Mouse (Mus musculus): ENCODE results near the gene Gnb5. TPM values are rescaled to one million over a fixed set of nuclear protein-coding genes. Genes with fewer than 3 reads are reported as not detected.

The Gnb5 gene
- 6.7 and 7.5 TPM in 2 replicates for polyA plus RNA-seq (2012; ENCODE audit: insufficient read depth, low replicate concordance)

GRCm38 (mm10) chr9:75306126-75306898 is at the start of gene Gnb5:
Gnb5 (plus strand) TSS chr9:75306288.
- Histone ChIP-seq H3K9me3 (no peaks in the 10 kb centered on the region), H3K36me3 (replicated peaks; ENCODE audit: low read length) (no peaks in the 10 kb centered on the region), H3K27me3 (replicated peaks) (peaks cover 13% of the 10 kb centered on the region), H3K4me3 (replicated peaks) (no peak within 1 kb of the TSS), H3K4me1 (peaks cover 33% of the 10 kb centered on the region)
- no peak for TF ChIP-seq GATA1 (IDR thresholded peaks at IDR 0.05; ENCODE audit: borderline replicate concordance, low read length)
- no peak for TF ChIP-seq FLI1 (IDR thresholded peaks at IDR 0.05; ENCODE audit: low read length)

DNA sequence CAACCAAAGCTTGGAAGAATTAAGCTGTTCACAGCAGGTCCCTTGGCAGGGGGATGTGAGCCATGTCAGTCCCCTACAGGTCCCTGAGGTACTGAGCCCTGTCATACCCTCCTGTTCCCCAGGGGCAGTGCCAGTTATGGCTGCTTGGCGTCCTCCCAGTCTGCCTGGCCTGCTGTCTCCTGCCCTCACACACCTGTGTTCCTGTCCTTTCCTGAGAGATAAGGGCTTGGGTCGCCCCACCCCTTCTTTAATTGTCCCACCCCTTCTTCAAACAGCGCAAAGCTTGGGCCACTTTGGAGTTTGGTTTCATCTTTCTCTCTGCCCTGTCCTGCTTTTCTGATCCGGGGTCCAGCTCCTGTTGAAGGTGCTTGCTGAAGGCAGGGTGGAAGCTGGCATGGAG is 47.3 kb upstream of the Gnb5 start:
- no peak overlapping the region for H3K4me3 ChIP-seq (replicated peaks)
- no peaks in the 10 kb centered on the region for H3K27me3 ChIP-seq (replicated peaks)
- no peaks in the 10 kb centered on the region; the same call in 1 of the 2 replicates for H3K9me3 ChIP-seq
- H3K36me3 ChIP-seq (replicated peaks; ENCODE audit: low read length): peaks cover 6% of the 10 kb centered on the region
- H3K4me1 ChIP-seq: peaks cover 91% of the 10 kb centered on the region
- TF ChIP-seq GATA1 (IDR thresholded peaks at IDR 0.05; ENCODE audit: borderline replicate concordance, low read length) (no peak), FLI1 (IDR thresholded peaks at IDR 0.05; ENCODE audit: low read length) (no peak)

GRCm38 (mm10) chr9:75259656-75260055 is 46.4 kb upstream of the Gnb5 start:
- no peak for TF ChIP-seq FLI1 (IDR thresholded peaks at IDR 0.05; ENCODE audit: low read length)
- H3K27me3 ChIP-seq (replicated peaks): no peaks in the 10 kb centered on the region
- H3K9me3 ChIP-seq: no peaks in the 10 kb centered on the region; the same call in 1 of the 2 replicates
- no peak overlapping the region for H3K4me3 ChIP-seq (replicated peaks)
- H3K4me1 ChIP-seq: peaks cover 91% of the 10 kb centered on the region
- H3K36me3 ChIP-seq (replicated peaks; ENCODE audit: low read length): peaks cover 6% of the 10 kb centered on the region

DNA sequence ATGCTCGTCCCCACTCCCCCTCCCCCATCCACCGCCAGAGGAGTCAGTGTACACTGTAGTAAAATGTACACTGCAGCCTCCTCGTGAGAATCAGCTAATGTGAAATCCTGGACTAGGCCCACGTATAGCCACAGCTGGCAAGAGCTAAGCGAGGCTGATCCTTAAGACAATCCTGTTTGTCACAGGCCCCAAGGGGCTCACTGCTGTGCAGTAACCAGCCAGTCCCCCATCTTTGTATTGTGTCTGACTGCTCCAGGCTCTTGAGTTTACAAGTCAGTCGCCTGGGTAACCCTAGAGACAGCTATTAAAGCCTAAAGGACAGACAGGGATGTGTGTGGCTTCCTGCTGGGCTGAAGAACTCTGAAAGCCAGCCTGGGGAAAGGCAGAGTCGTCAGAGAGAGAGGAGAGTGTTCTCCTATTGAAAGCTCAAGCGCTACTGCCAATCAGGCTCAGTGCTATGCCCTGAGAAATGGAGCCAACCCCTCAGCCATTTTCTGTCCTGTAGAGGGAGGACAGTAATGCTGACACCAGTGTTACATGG is 44.7 kb upstream of the Gnb5 start:
- peaks cover 6% of the 10 kb centered on the region for H3K36me3 ChIP-seq (replicated peaks; ENCODE audit: low read length)
- H3K9me3 ChIP-seq: no peaks in the 10 kb centered on the region; the same call in 1 of the 2 replicates
- peaks cover 88% of the 10 kb centered on the region for H3K4me1 ChIP-seq
- H3K27me3 ChIP-seq (replicated peaks): no peaks in the 10 kb centered on the region
- peak overlapping the region; percentile 82 for H3K4me3 ChIP-seq (replicated peaks)
- TF ChIP-seq GATA1 (IDR thresholded peaks at IDR 0.05; ENCODE audit: borderline replicate concordance, low read length) (no peak), FLI1 (IDR thresholded peaks at IDR 0.05; ENCODE audit: low read length) (no peak)

GRCm38 (mm10) chr9:75262235-75262826 is 43.8 kb upstream of the Gnb5 start:
- H3K4me1 ChIP-seq: peaks cover 88% of the 10 kb centered on the region
- peaks cover 6% of the 10 kb centered on the region for H3K36me3 ChIP-seq (replicated peaks; ENCODE audit: low read length)
- H3K4me3 ChIP-seq (replicated peaks): peak overlapping the region; percentile 82
- no peaks in the 10 kb centered on the region for H3K27me3 ChIP-seq (replicated peaks)
- no peaks in the 10 kb centered on the region; the same call in 1 of the 2 replicates for H3K9me3 ChIP-seq
- TF ChIP-seq GATA1 (IDR thresholded peaks at IDR 0.05; ENCODE audit: borderline replicate concordance, low read length): no peak
- TF ChIP-seq FLI1 (IDR thresholded peaks at IDR 0.05; ENCODE audit: low read length): no peak

GRCm38 (mm10) chr9:75264008-75264718 is 41.9 kb upstream of the Gnb5 start:
- no peak for TF ChIP-seq GATA1 (IDR thresholded peaks at IDR 0.05; ENCODE audit: borderline replicate concordance, low read length)
- H3K27me3 ChIP-seq (replicated peaks): no peaks in the 10 kb centered on the region
- no peak overlapping the region for H3K4me3 ChIP-seq (replicated peaks)
- H3K36me3 ChIP-seq (replicated peaks; ENCODE audit: low read length): peaks cover 4% of the 10 kb centered on the region
- no peaks in the 10 kb centered on the region; the same call in 1 of the 2 replicates for H3K9me3 ChIP-seq
- H3K4me1 ChIP-seq: peaks cover 84% of the 10 kb centered on the region

- H3K27me3 ChIP-seq (replicated peaks): peaks cover 2% of the 10 kb centered on the region
- H3K36me3 ChIP-seq (replicated peaks; ENCODE audit: low read length): peaks cover 5% of the 10 kb centered on the region
- H3K9me3 ChIP-seq: peaks cover 12% of the 10 kb centered on the region
- H3K4me1 ChIP-seq: peaks cover 82% of the 10 kb centered on the region
- H3K4me3 ChIP-seq (replicated peaks): peak overlapping the region; percentile 38
- TF ChIP-seq FLI1 (IDR thresholded peaks at IDR 0.05; ENCODE audit: low read length) (no peak), GATA1 (IDR thresholded peaks at IDR 0.05; ENCODE audit: borderline replicate concordance, low read length) (no peak)
Observed at GRCm38 (mm10) chr9:75267147-75267546, 38.9 kb upstream of the Gnb5 start.

GRCm38 (mm10) chr9:75270382-75270781 is 35.7 kb upstream of the Gnb5 start:
- H3K27me3 ChIP-seq (replicated peaks): peaks cover 6% of the 10 kb centered on the region
- TF ChIP-seq FLI1 (IDR thresholded peaks at IDR 0.05; ENCODE audit: low read length) (no peak), GATA1 (IDR thresholded peaks at IDR 0.05; ENCODE audit: borderline replicate concordance, low read length) (no peak)
- peaks cover 17% of the 10 kb centered on the region for H3K9me3 ChIP-seq
- H3K4me1 ChIP-seq: peaks cover 57% of the 10 kb centered on the region
- no peak overlapping the region for H3K4me3 ChIP-seq (replicated peaks)
- H3K36me3 ChIP-seq (replicated peaks; ENCODE audit: low read length): peaks cover 9% of the 10 kb centered on the region

GRCm38 (mm10) chr9:75271539-75271938 is 34.5 kb upstream of the Gnb5 start:
- Histone ChIP-seq H3K9me3 (peaks cover 17% of the 10 kb centered on the region), H3K36me3 (replicated peaks; ENCODE audit: low read length) (peaks cover 9% of the 10 kb centered on the region), H3K27me3 (replicated peaks) (peaks cover 15% of the 10 kb centered on the region), H3K4me1 (peaks cover 48% of the 10 kb centered on the region), H3K4me3 (replicated peaks) (no peak overlapping the region)
- TF ChIP-seq FLI1 (IDR thresholded peaks at IDR 0.05; ENCODE audit: low read length) (no peak), GATA1 (IDR thresholded peaks at IDR 0.05; ENCODE audit: borderline replicate concordance, low read length) (no peak)

All from megakaryocyte, embryonic 14.5 days (primary cell).